Comparison of ENCODE assay signal across 9 mouse cellular contexts in the genomic region with DNA sequence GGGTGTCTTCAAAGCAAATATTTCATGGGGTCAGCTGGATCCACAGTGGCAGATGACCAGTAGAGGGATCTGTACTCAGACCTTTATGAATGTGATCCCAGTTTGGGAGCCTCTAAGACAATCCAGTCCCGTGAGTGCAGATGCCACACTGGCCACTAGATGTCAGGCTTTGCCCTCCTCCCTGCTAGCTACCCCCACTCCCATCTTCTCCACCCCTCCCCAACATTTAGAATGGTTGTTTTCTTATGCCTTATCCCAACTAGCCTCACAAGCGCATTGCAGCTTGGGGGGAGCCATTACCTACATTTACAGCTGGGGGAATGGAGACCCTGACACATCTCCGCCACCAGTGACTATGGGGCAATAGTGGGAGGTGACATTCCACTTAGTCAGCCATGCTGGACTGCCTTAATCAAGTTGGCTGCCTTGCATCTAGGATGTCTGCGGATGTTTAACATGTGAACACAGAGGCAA.
A peak's percentile ranks its signal among the peaks of the same experiment; 100 is the strongest.
DNase-seq lines count a peak whose midpoint lies in the region; ATAC-seq and TF ChIP-seq lines count a peak whose summit lies in the region.
"Had no signal": no experiment of that assay in that cellular context is flagged by ENCODE, and none has a peak within 500 bp of the region (broad histone marks: within the 10 kb centered on the region; RNA-seq: fewer than 3 reads in every experiment).

No protein-coding gene starts in this region.

- no peaks in the 10 kb centered on the region for H3K36me3 ChIP-seq in spleen, adult 2 months (ENCODE audit: control insufficient read depth, insufficient read depth, low read length)
- H3K36me3 ChIP-seq in limb, embryonic 10.5 days = no peaks in the 10 kb centered on the region
- H3K36me3 ChIP-seq in midbrain, postnatal 0 days (ENCODE audit: insufficient read depth, low read length) = no peaks in the 10 kb centered on the region

- H3K27me3 ChIP-seq in spleen, adult 2 months (ENCODE audit: control insufficient read depth, insufficient read depth, low read length) = no peaks in the 10 kb centered on the region
- H3K27me3 ChIP-seq in limb, embryonic 10.5 days (ENCODE audit: low read depth, poor library complexity, severe bottlenecking) = no peaks in the 10 kb centered on the region
- no peaks in the 10 kb centered on the region for H3K27me3 ChIP-seq in midbrain, postnatal 0 days (ENCODE audit: insufficient read depth, low read length)

- WGBS in spleen, adult 2 months = 55% methylated on average over 4 of the region's 4 CpGs
- 47% methylated on average over 4 of the region's 4 CpGs for WGBS in limb, embryonic 10.5 days
- WGBS in midbrain, postnatal 0 days = 52% methylated on average over 4 of the region's 4 CpGs

- H3K27ac ChIP-seq in spleen, adult 2 months (ENCODE audit: insufficient read depth, low read length) = no peak overlapping the region
- H3K27ac ChIP-seq in limb, embryonic 10.5 days = no peak overlapping the region
- H3K27ac ChIP-seq in midbrain, postnatal 0 days (ENCODE audit: low read depth, low read length) = no peak overlapping the region

- H3K4me1 ChIP-seq in spleen, adult 2 months (ENCODE audit: control insufficient read depth, insufficient read depth, insufficient read length) = no peaks in the 10 kb centered on the region
- H3K4me1 ChIP-seq in limb, embryonic 10.5 days = peaks cover 3% of the 10 kb centered on the region; the same call in 1 of the 2 replicates
- no peaks in the 10 kb centered on the region for H3K4me1 ChIP-seq in midbrain, postnatal 0 days (ENCODE audit: insufficient read depth, low read length)

- peak; percentile 83 for ATAC-seq in common myeloid progenitor, adult 5-6 weeks (replicated peaks; ENCODE audit: low read depth, poor library complexity, severe bottlenecking)
- no peak for ATAC-seq in midbrain, postnatal 0 days (ENCODE audit: low FRiP score)
- ATAC-seq in inflammation-experienced regulatory T-cells, adult 6 months = no peak

- TF ChIP-seq CTCF in spleen, adult 2 months (IDR thresholded peaks at IDR 0.05; ENCODE audit: extremely low read depth, insufficient read depth, insufficient read length, insufficient replicate concordance) = peak; percentile 43; the same call in 1 of the 2 replicates
- peak; percentile 76 for TF ChIP-seq CTCF in midbrain, postnatal 0 days (IDR thresholded peaks at IDR 0.05)

- no peak overlapping the region for H3K4me3 ChIP-seq in spleen, adult 2 months (ENCODE audit: extremely low read depth, insufficient read depth, insufficient read length)
- H3K4me3 ChIP-seq in limb, embryonic 10.5 days = no peak overlapping the region
- H3K4me3 ChIP-seq in midbrain, postnatal 0 days (ENCODE audit: low read depth, low read length) = no peak overlapping the region
- H3K4me3 ChIP-seq: myocyte had no signal

- TF ChIP-seq POLR2A in spleen, adult 2 months (IDR thresholded peaks at IDR 0.05; ENCODE audit: low read depth, low read length) = no peak

- no peaks in the 10 kb centered on the region for H3K9me3 ChIP-seq in limb, embryonic 10.5 days (replicated peaks)
- no peaks in the 10 kb centered on the region for H3K9me3 ChIP-seq in midbrain, postnatal 0 days (ENCODE audit: low read length)

- no peak for DNase-seq in spleen, adult 2 months (ENCODE audit: low read depth in 1 of 2, low spot score in 2 of 2)
- no peak for DNase-seq in spleen, postnatal 36 days (ENCODE audit: low spot score in 2 of 2)
- peak; percentile 24 for DNase-seq in gastrocnemius, postnatal 25 days
- peak; percentile 31 for DNase-seq in kidney, adult 11 months
- peak; percentile 75 for DNase-seq in limb, embryonic 10.5 days (ENCODE audit: low spot score)
- peak; percentile 60 for DNase-seq in midbrain, postnatal 0 days (ENCODE audit: low spot score)

- no peak overlapping the region for H3K4me2 ChIP-seq in midbrain, postnatal 0 days (ENCODE audit: low read depth, low read length, poor library complexity, severe bottlenecking)

- H3K9ac ChIP-seq in midbrain, postnatal 0 days (replicated peaks; ENCODE audit: low read length, poor library complexity, severe bottlenecking) = no peak overlapping the region

Comparison
In these comparisons a context has a peak if more than half of its experiments do, and no peak if none do; other contexts are left out.
1. DNase-seq: peak in gastrocnemius, postnatal 25 days (single experiment), kidney, adult 11 months (single experiment), limb, embryonic 10.5 days (single experiment) and midbrain, postnatal 0 days (single experiment); none in spleen, adult 2 months (0 of 2) and spleen, postnatal 36 days (0 of 2).